Mouse (Mus musculus) gastrocnemius, postnatal 36 days (tissue): ENCODE measurements at regions not wholly inside any gene's neighbourhood (a gene's known extent, or its start where the extent isn't known, plus 50 kb on each side); places are given as distances from the start of the nearest gene placed in this dataset.

Source experiments
- DNase-seq, 2 experiments: peaks; one replicate each; pipeline ENCODE4 v3.0.0; 2022
- intact Hi-C: fragments of 180-260 bp; cut with DNase I; formaldehyde crosslinking; loops from one replicate; pipeline ENCODE4 v1.15.1; 2025

GRCm38 (mm10) chr8:127753793-127754565, 604.4 kb upstream of the Nrp1 start:
- DNase-seq, result peak in 1 of 2 experiments; percentile 10
- intact Hi-C loops, result no loop called here

GRCm38 (mm10) chr8:127757396-127757795, 601.0 kb upstream of the Nrp1 start:
- no peak for DNase-seq
- intact Hi-C loops, result no loop called here

GRCm38 (mm10) chr8:127759906-127760305, 598.5 kb upstream of the Nrp1 start:
- no peak for DNase-seq
- intact Hi-C loops, result no loop called here

- intact Hi-C loops, result no loop called here
- no peak for DNase-seq
Observed at GRCm38 (mm10) chr8:127765199-127765598, 593.2 kb upstream of the Nrp1 start.

GRCm38 (mm10) chr8:127768311-127768710, 590.1 kb upstream of the Nrp1 start:
- no peak for DNase-seq
- intact Hi-C loops, result no loop called here

- intact Hi-C loops, result no loop called here
- no peak for DNase-seq
Observed at GRCm38 (mm10) chr8:127769651-127770050, 588.8 kb upstream of the Nrp1 start.

- no peak for DNase-seq
- intact Hi-C loops, result no loop called here
Observed at GRCm38 (mm10) chr8:127771781-127772180, 586.6 kb upstream of the Nrp1 start.

GRCm38 (mm10) chr8:127772415-127772814, 586.0 kb upstream of the Nrp1 start:
- DNase-seq, result no peak
- intact Hi-C loops, result no loop called here

GRCm38 (mm10) chr8:127772917-127773316, 585.5 kb upstream of the Nrp1 start:
- DNase-seq, result no peak
- intact Hi-C loops, result no loop called here

- DNase-seq, result no peak
- intact Hi-C loops, result no loop called here
Observed at GRCm38 (mm10) chr8:127774642-127775041, 583.8 kb upstream of the Nrp1 start.

- no peak for DNase-seq
- intact Hi-C loops, result no loop called here
Observed at GRCm38 (mm10) chr8:127775160-127775559, 583.2 kb upstream of the Nrp1 start.

- no peak for DNase-seq
- intact Hi-C loops, result no loop called here
Observed at GRCm38 (mm10) chr8:127775747-127776146, 582.7 kb upstream of the Nrp1 start.

GRCm38 (mm10) chr8:127778352-127779020, 579.9 kb upstream of the Nrp1 start:
- no peak for DNase-seq

GRCm38 (mm10) chr8:127779021-127779689, 579.2 kb upstream of the Nrp1 start:
- intact Hi-C loops, result no loop called here
- no peak for DNase-seq

More at GRCm38 (mm10) chr8:127778352-127779020, 579.9 kb upstream of the Nrp1 start:
- intact Hi-C loops, result no loop called here

- intact Hi-C loops, result no loop called here
- no peak for DNase-seq
Observed at GRCm38 (mm10) chr8:127780596-127780995, 577.8 kb upstream of the Nrp1 start.

- intact Hi-C loops, result no loop called here
Observed at GRCm38 (mm10) chr8:127781011-127781410, 577.4 kb upstream of the Nrp1 start.

GRCm38 (mm10) chr8:127792611-127793010, 565.8 kb upstream of the Nrp1 start:
- intact Hi-C loops, result no loop called here
- DNase-seq, result no peak

More at GRCm38 (mm10) chr8:127781011-127781410, 577.4 kb upstream of the Nrp1 start:
- DNase-seq, result no peak

- no peak for DNase-seq
- intact Hi-C loops, result no loop called here
Observed at GRCm38 (mm10) chr8:127799849-127800471, 558.4 kb upstream of the Nrp1 start.

- DNase-seq, result no peak
- intact Hi-C loops, result no loop called here
Observed at GRCm38 (mm10) chr8:127802136-127802535, 556.3 kb upstream of the Nrp1 start.

GRCm38 (mm10) chr8:127802661-127803333, 555.6 kb upstream of the Nrp1 start:
- intact Hi-C loops, result no loop called here
- DNase-seq, result no peak
